Mouse (Mus musculus) embryonic fibroblast, embryonic 13.5 days (primary cell): Measurements from ENCODE around the gene Gng2.

Experiments used
- CTCF ChIP-seq: IDR thresholded peaks from 2 replicates; pipeline ENCODE4 v1.5.1; 2011; ENCODE audit warnings: mild to moderate bottlenecking, control low read depth, low read length, moderate library complexity, borderline replicate concordance; ENCODE audit not compliant: insufficient read depth
- POLR2A ChIP-seq: IDR thresholded peaks from 2 replicates; pipeline ENCODE4 v1.6.1; 2011; ENCODE audit warnings: low read depth, mild to moderate bottlenecking, control low read depth, low read length, moderate library complexity

GRCm38 (mm10) chr14:19961924-19962915 lies 15.2 kb downstream of the Gng2 start:
- no peak for TF ChIP-seq POLR2A
- TF ChIP-seq CTCF: no peak
